Mouse (Mus musculus) embryonic facial prominence, embryonic 11.5 days (tissue): ENCODE results near the gene Rif1. TPM values are rescaled to one million over a fixed set of nuclear protein-coding genes. Genes with fewer than 3 reads are reported as not detected.

Experiments
- ATAC-seq: fragments of 200-750 bp; cut with Nextera tagmentation; replicated peaks from 2 replicates; pipeline ENCODE4 v1.8.0; 2017; ENCODE audit warnings: low read depth; ENCODE audit not compliant: insufficient number of reproducible peaks, low FRiP score, low TSS enrichment
- DNase-seq: peaks from one replicate; pipeline ENCODE4 v3.0.0-alpha.2; 2015; ENCODE audit warnings: low spot score
- H3K27ac ChIP-seq: fragments of 300-500 bp; sonication (generic); replicated peaks from 2 replicates; pipeline ENCODE4 v1.5.1; 2014; ENCODE audit warnings: mild to moderate bottlenecking, low read depth, low read length, control low read depth
- H3K27me3 ChIP-seq: fragments of 300-500 bp; sonication (generic); 2 replicates; pipeline ENCODE4 v1.6.1; 2014; ENCODE audit warnings: mild to moderate bottlenecking, low read length, moderate library complexity, mixed read lengths; ENCODE audit not compliant: control insufficient read depth, insufficient read depth
- H3K36me3 ChIP-seq: fragments of 300-500 bp; sonication (generic); replicated peaks from 2 replicates; pipeline ENCODE4 v1.6.1; 2014; ENCODE audit warnings: low read depth, mild to moderate bottlenecking, low read length, moderate library complexity, mixed read lengths; ENCODE audit not compliant: control insufficient read depth, insufficient read depth
- H3K4me1 ChIP-seq: fragments of 300-500 bp; sonication (generic); 2 replicates; pipeline ENCODE4 v1.6.1; 2014; ENCODE audit warnings: low read length, mixed read lengths; ENCODE audit not compliant: control insufficient read depth, insufficient read depth
- H3K4me2 ChIP-seq: fragments of 300-500 bp; sonication (generic); 2 replicates; pipeline ENCODE4 v1.6.1; 2014; ENCODE audit warnings: low read depth, mild to moderate bottlenecking, control low read depth, low read length, moderate library complexity
- H3K4me3 ChIP-seq: fragments of 300-500 bp; sonication (generic); 2 replicates; pipeline ENCODE4 v1.5.1; 2014; ENCODE audit warnings: low read depth, low read length, control low read depth
- H3K9ac ChIP-seq: fragments of 300-500 bp; sonication (generic); replicated peaks from 2 replicates; pipeline ENCODE4 v1.6.1; 2014; ENCODE audit warnings: mild to moderate bottlenecking, control low read depth, low read length
- H3K9me3 ChIP-seq: fragments of 300-500 bp; sonication (generic); replicated peaks from 2 replicates; pipeline ENCODE4 v1.6.1; 2016; ENCODE audit warnings: mild to moderate bottlenecking, low read length, inconsistent platforms, mixed read lengths; ENCODE audit not compliant: control insufficient read depth
- WGBS: fragments of 180-500 bp; shearing (Covaris S2); extraction: QIAGEN DNeasy Blood & Tissue Kit; methylation state at CpG from one replicate; pipeline ENCODE4 v1.1.7; 2014; 5-methylcytosine and 5-hydroxymethylcytosine counted together
- polyA plus RNA-seq: library from polyadenylated mRNA; unstranded; fragments of >200 nt; fragmentation: Nextera tagmentation; extraction: Ambion mirVana; gene quantifications from 2 replicates; pipeline ENCODE4 v1.2.1, GENCODE M21; 2014

Rif1 gene
- polyA plus RNA-seq = 47.1 and 52.9 TPM in 2 replicates

DNA sequence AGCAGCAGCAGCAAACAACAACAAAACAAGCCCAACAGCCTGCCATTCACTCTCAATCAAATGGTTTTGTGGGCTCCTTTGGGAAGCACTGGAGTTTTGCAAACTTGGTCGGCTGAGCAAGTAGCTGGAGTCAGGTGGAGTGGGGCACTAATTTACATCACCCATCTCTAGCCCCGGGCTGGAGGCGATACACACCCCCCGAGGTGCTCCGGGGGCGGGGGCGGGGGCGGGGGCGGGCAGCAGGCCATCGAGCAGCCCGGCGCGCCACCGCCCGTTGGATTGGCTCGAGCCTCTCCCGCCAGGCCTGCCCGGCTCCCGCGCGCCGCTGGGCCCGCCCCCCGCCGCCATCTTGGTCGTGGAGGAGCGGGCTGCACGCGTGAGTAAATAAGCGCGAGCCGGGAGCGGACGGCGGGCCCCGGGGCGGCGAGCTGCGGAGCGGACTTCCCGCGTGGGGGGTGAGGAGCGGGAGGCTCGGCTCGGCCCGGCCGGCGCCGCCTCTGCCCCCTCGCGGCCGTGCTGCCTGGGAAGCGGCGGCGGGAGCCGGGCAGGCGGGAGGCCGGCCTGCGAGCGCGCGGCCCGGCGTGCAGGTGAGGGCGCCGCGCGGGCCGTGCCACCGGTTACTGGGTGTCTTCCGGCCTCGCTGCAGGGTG is at the start of gene Rif1:
Gene Rif1, plus strand, starts transcription at position 342 of the 650 bp plus-strand sequence.
- Histone ChIP-seq H3K9ac (peak within 1 kb of the TSS; percentile 96), H3K27ac (peak within 1 kb of the TSS; percentile 84), H3K36me3 (peaks cover 3% of the 10 kb centered on the region), H3K4me1 (no peaks in the 10 kb centered on the region), H3K9me3 (no peaks in the 10 kb centered on the region), H3K4me3 (peak within 1 kb of the TSS; percentile 99), H3K27me3 (no peaks in the 10 kb centered on the region), H3K4me2 (peak within 1 kb of the TSS; percentile 63)
- DNase-seq = peak; percentile 91
- peak; percentile 94 for ATAC-seq
- 0% methylated on average over 56 of the region's 72 CpGs for WGBS

DNA sequence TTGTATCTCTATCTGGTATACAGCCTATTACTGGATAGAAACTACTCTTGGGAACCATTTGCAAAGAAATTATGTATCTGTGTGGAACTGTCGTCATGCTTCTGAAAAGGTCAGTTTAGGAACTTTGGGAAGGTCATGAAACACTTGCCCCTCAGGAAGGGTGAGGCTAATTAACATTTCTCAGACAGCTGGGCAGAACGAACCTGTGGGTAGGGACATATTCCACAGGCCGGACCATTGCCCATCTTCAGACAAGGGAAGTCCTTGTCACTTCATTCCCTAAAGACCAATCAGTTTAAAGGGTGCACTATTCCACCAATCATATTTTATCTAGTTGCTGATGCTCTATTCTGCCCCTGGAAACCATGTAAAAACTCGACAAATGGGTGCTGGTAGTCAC is 45.6 kb upstream of the Rif1 start:
- Histone ChIP-seq H3K27me3 (no peaks in the 10 kb centered on the region), H3K4me3 (no peak overlapping the region), H3K4me1 (no peaks in the 10 kb centered on the region), H3K9me3 (no peaks in the 10 kb centered on the region), H3K9ac (no peak overlapping the region), H3K4me2 (no peak overlapping the region), H3K36me3 (no peaks in the 10 kb centered on the region), H3K27ac (no peak overlapping the region)
- WGBS = 61% methylated on average over 4 of the region's 4 CpGs
- no peak for DNase-seq
- no peak for ATAC-seq

DNA sequence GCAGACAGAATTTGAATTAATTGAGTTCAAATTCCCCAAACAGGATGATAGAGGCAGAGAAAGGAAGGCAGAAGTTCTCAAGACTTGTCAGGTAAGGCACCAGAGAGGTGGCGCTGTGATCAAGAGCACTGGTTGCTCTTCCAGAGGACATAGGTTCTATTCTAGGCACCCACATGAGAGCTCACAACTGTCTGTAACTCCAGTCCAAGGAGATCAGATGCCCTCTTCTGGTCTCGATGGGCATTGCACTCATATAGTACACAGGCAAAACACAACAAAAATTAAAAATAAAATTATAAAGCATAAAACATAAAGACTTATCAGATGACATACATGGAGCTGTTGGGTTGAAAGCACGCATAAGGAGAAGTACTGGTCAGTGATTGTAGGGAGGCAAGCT is 43.2 kb upstream of the Rif1 start:
- DNase-seq (no peak), ATAC-seq (no peak)
- no peak overlapping the region for H3K9ac ChIP-seq
- H3K27ac ChIP-seq = no peak overlapping the region
- H3K4me2 ChIP-seq = no peak overlapping the region
- no peaks in the 10 kb centered on the region for H3K4me1 ChIP-seq
- H3K36me3 ChIP-seq = no peaks in the 10 kb centered on the region
- H3K27me3 ChIP-seq = no peaks in the 10 kb centered on the region
- WGBS = 88% methylated on average over 3 of the region's 3 CpGs
- no peaks in the 10 kb centered on the region for H3K9me3 ChIP-seq
- no peak overlapping the region for H3K4me3 ChIP-seq

- ATAC-seq = no peak
- no peak overlapping the region for H3K4me2 ChIP-seq
- H3K36me3 ChIP-seq = no peaks in the 10 kb centered on the region
- no peak for DNase-seq
- H3K4me3 ChIP-seq = no peak overlapping the region
- WGBS = 87% methylated on average over 4 of the region's 4 CpGs
- no peaks in the 10 kb centered on the region for H3K9me3 ChIP-seq
- no peak overlapping the region for H3K9ac ChIP-seq
- H3K27ac ChIP-seq = no peak overlapping the region
- H3K27me3 ChIP-seq = no peaks in the 10 kb centered on the region
- H3K4me1 ChIP-seq = no peaks in the 10 kb centered on the region
Observed at GRCm38 (mm10) chr2:52031491-52031890, 41.1 kb upstream of the Rif1 start.

- Histone ChIP-seq H3K27me3 (no peaks in the 10 kb centered on the region), H3K36me3 (no peaks in the 10 kb centered on the region), H3K27ac (no peak overlapping the region), H3K4me1 (no peaks in the 10 kb centered on the region), H3K9ac (no peak overlapping the region), H3K9me3 (no peaks in the 10 kb centered on the region), H3K4me3 (no peak overlapping the region), H3K4me2 (no peak overlapping the region)
- DNase-seq = no peak
- WGBS = 91% methylated on average over 4 of the region's 4 CpGs
- no peak for ATAC-seq
Observed at GRCm38 (mm10) chr2:52034601-52035000, 38.0 kb upstream of the Rif1 start.

- no peaks in the 10 kb centered on the region for H3K36me3 ChIP-seq
- DNase-seq (no peak), ATAC-seq (no peak)
- no peak overlapping the region for H3K27ac ChIP-seq
- H3K9me3 ChIP-seq = no peaks in the 10 kb centered on the region
- H3K4me1 ChIP-seq = no peaks in the 10 kb centered on the region
- H3K4me3 ChIP-seq = no peak overlapping the region
- H3K9ac ChIP-seq = no peak overlapping the region
- H3K4me2 ChIP-seq = no peak overlapping the region
- H3K27me3 ChIP-seq = no peaks in the 10 kb centered on the region
- 67% methylated on average over 4 of the region's 4 CpGs for WGBS
Observed at GRCm38 (mm10) chr2:52035144-52035543, 37.5 kb upstream of the Rif1 start.

GRCm38 (mm10) chr2:52036929-52037595 is 35.6 kb upstream of the Rif1 start:
- no peaks in the 10 kb centered on the region for H3K36me3 ChIP-seq
- peak; percentile 37 for ATAC-seq
- H3K4me2 ChIP-seq = peak overlapping the region; percentile 49
- H3K4me1 ChIP-seq = no peaks in the 10 kb centered on the region
- H3K4me3 ChIP-seq = peak overlapping the region; percentile 43
- DNase-seq = peak; percentile 27
- no peaks in the 10 kb centered on the region for H3K9me3 ChIP-seq
- H3K27me3 ChIP-seq = no peaks in the 10 kb centered on the region
- no peak overlapping the region; the same call in 1 of the 2 replicates for H3K27ac ChIP-seq
- no peak overlapping the region for H3K9ac ChIP-seq
- 32% methylated on average over 10 of the region's 11 CpGs for WGBS

GRCm38 (mm10) chr2:52037882-52038281 is 34.8 kb upstream of the Rif1 start, which contains the start of gene Tnfaip6:
Tnfaip6 (plus strand) TSS chr2:52038009.
- Histone ChIP-seq H3K27ac (peak within 1 kb of the TSS; percentile 22; the same call in 1 of the 2 replicates), H3K9ac (peak within 1 kb of the TSS; percentile 64), H3K4me1 (peaks cover 3% of the 10 kb centered on the region; the same call in 1 of the 2 replicates), H3K4me2 (peak within 1 kb of the TSS; percentile 49), H3K9me3 (no peaks in the 10 kb centered on the region), H3K4me3 (peak within 1 kb of the TSS; percentile 43), H3K27me3 (no peaks in the 10 kb centered on the region), H3K36me3 (no peaks in the 10 kb centered on the region; the same call in 1 of the 2 replicates)
- DNase-seq (peak; percentile 93), ATAC-seq (peak; percentile 31; the same call in 1 of the 2 replicates)
- WGBS = under 1% methylated on average over 17 of the region's 17 CpGs
